Mouse (Mus musculus) left cerebral cortex, adult 2 months (tissue): ENCODE measurements at regions not wholly inside any gene's neighbourhood (a gene's known extent, or its start where the extent isn't known, plus 50 kb on each side); places are given as distances from the start of the nearest gene placed in this dataset.

ENCODE experiments used
- DNase-seq, 2 experiments: peaks; one replicate each; pipeline ENCODE4 v3.0.0; 2021 to 2022; ENCODE audit warnings: low spot score in 2 of 2, mixed read lengths in 1 of 2; ENCODE audit errors: extremely low spot score in 1 of 2
- H3K27ac ChIP-seq: fragments of 200-600 bp; 2 replicates; pipeline ENCODE4 v1.8.1; 2022
- H3K4me3 ChIP-seq: fragments of 200-600 bp; 2 replicates; pipeline ENCODE4 v1.8.1; 2022
- CTCF ChIP-seq: fragments of 200-600 bp; IDR thresholded peaks from 2 replicates; pipeline ENCODE4 v1.8.1; 2022; ENCODE audit warnings: antibody characterized with exemption, mild to moderate bottlenecking, moderate library complexity
- intact Hi-C: fragments of 180-260 bp; cut with DNase I; formaldehyde crosslinking; loops from one replicate; pipeline ENCODE4 v1.15.1; 2025

GRCm38 (mm10) chr13:116795041-116795440 is 230.3 kb downstream of the Parp8 start:
- intact Hi-C loops, result no loop called here
- Histone ChIP-seq H3K4me3 (no peak overlapping the region), H3K27ac (no peak overlapping the region)
- no peak for TF ChIP-seq CTCF
- no peak for DNase-seq

- intact Hi-C loops, result no loop called here
- no peak for DNase-seq
- TF ChIP-seq CTCF, result no peak
- Histone ChIP-seq H3K27ac (no peak overlapping the region), H3K4me3 (no peak overlapping the region)
Measured at GRCm38 (mm10) chr13:116781616-116782015, 243.7 kb downstream of the Parp8 start.

GRCm38 (mm10) chr13:116765491-116765890 is 259.8 kb downstream of the Parp8 start:
- DNase-seq, result no peak
- intact Hi-C loops, result loop anchor here (10.0 kb wide), 1 partner anchor 259 kb away; the partner anchor contains the start of gene Parp8
- TF ChIP-seq CTCF, result no peak
- no peak overlapping the region for H3K4me3 ChIP-seq
- no peak overlapping the region for H3K27ac ChIP-seq

- no peak for TF ChIP-seq CTCF
- no peak for DNase-seq
- intact Hi-C loops, result loop anchor here (10.0 kb wide), 1 partner anchor 265 kb away; the partner anchor contains the start of gene Parp8
- H3K27ac ChIP-seq, result no peak overlapping the region
- H3K4me3 ChIP-seq, result no peak overlapping the region
Measured at GRCm38 (mm10) chr13:116759912-116760311, 265.4 kb downstream of the Parp8 start.

GRCm38 (mm10) chr13:116740825-116741224 is 284.5 kb downstream of the Parp8 start:
- Histone ChIP-seq H3K27ac (no peak overlapping the region), H3K4me3 (no peak overlapping the region)
- TF ChIP-seq CTCF, result no peak
- intact Hi-C loops, result no loop called here
- no peak for DNase-seq

- no peak overlapping the region for H3K27ac ChIP-seq
- H3K4me3 ChIP-seq, result no peak overlapping the region
- DNase-seq, result no peak
- intact Hi-C loops, result no loop called here
- TF ChIP-seq CTCF, result no peak
Measured at GRCm38 (mm10) chr13:116723361-116724153, 301.8 kb downstream of the Parp8 start.

- TF ChIP-seq CTCF, result peak; percentile 68
- intact Hi-C loops, result loop anchor here (1.0 to 5.0 kb wide), 3 partner anchors 1485 to 1883 kb away; no protein-coding TSS in a partner anchor
- Histone ChIP-seq H3K27ac (no peak overlapping the region), H3K4me3 (no peak overlapping the region)
- peak; percentile 63 to 72 for DNase-seq
Measured at GRCm38 (mm10) chr13:116714809-116715208, 310.5 kb downstream of the Parp8 start.

- peak; percentile 78 for TF ChIP-seq CTCF
- no peak overlapping the region for H3K4me3 ChIP-seq
- intact Hi-C loops, result loop anchor here (1.0 to 5.0 kb wide), 5 partner anchors 987 to 1725 kb away; no protein-coding TSS in a partner anchor
- no peak overlapping the region for H3K27ac ChIP-seq
- peak; percentile 64 to 70 for DNase-seq
Measured at GRCm38 (mm10) chr13:116711866-116712593, 313.3 kb downstream of the Parp8 start.

GRCm38 (mm10) chr13:116711148-116711865 is 314.0 kb downstream of the Parp8 start:
- no peak for TF ChIP-seq CTCF
- no peak overlapping the region for H3K4me3 ChIP-seq
- no peak for DNase-seq
- H3K27ac ChIP-seq, result no peak overlapping the region
- intact Hi-C loops, result loop anchor here (5.0 kb wide), 1 partner anchor 1724 kb away; no protein-coding TSS in a partner anchor

GRCm38 (mm10) chr13:116709671-116710070 is 315.7 kb downstream of the Parp8 start:
- TF ChIP-seq CTCF, result no peak
- no peak overlapping the region for H3K4me3 ChIP-seq
- DNase-seq, result no peak
- no peak overlapping the region for H3K27ac ChIP-seq
- intact Hi-C loops, result loop anchor here (5.0 kb wide), 2 partner anchors 397 to 1722 kb away; no protein-coding TSS in a partner anchor

- Histone ChIP-seq H3K4me3 (no peak overlapping the region), H3K27ac (no peak overlapping the region)
- TF ChIP-seq CTCF, result no peak
- DNase-seq, result no peak
- intact Hi-C loops, result loop anchor here (5.0 kb wide), 1 partner anchor 397 kb away; no protein-coding TSS in a partner anchor
Measured at GRCm38 (mm10) chr13:116708846-116709245, 316.5 kb downstream of the Parp8 start.
